Mouse (Mus musculus) embryonic facial prominence, embryonic 10.5 days (tissue): ENCODE measurements around the gene Slco4a1. TPM values are rescaled to one million over a fixed set of nuclear protein-coding genes. Genes with fewer than 3 reads are reported as not detected.

ENCODE experiments used
- DNase-seq: peaks from one replicate; pipeline ENCODE4 v3.0.0-alpha.2; 2017; ENCODE audit warnings: low spot score
- H3K27ac ChIP-seq: fragments of 300-500 bp; sonication (generic); replicated peaks from 2 replicates; pipeline ENCODE4 v1.5.1; 2016; ENCODE audit warnings: mild to moderate bottlenecking
- H3K27me3 ChIP-seq: fragments of 300-500 bp; sonication (generic); replicated peaks from 2 replicates; pipeline ENCODE4 v1.6.1; 2016; ENCODE audit warnings: low read depth, mild to moderate bottlenecking; ENCODE audit not compliant: poor library complexity, severe bottlenecking
- H3K36me3 ChIP-seq: fragments of 300-500 bp; sonication (generic); replicated peaks from 2 replicates; pipeline ENCODE4 v1.6.1; 2016; ENCODE audit warnings: mild to moderate bottlenecking, moderate library complexity
- H3K4me1 ChIP-seq: fragments of 300-500 bp; sonication (generic); 2 replicates; pipeline ENCODE4 v1.6.1; 2016
- H3K4me3 ChIP-seq: fragments of 300-500 bp; sonication (generic); 2 replicates; pipeline ENCODE4 v1.5.1; 2016; ENCODE audit warnings: mild to moderate bottlenecking, moderate library complexity
- H3K9me3 ChIP-seq: fragments of 300-500 bp; sonication (generic); 2 replicates; pipeline ENCODE4 v1.6.1; 2016; ENCODE audit warnings: mild to moderate bottlenecking
- WGBS: fragments of 180-500 bp; shearing (Covaris S2); methylation state at CpG from one replicate; pipeline ENCODE4 v1.1.7; 2016; 5-methylcytosine and 5-hydroxymethylcytosine counted together
- polyA plus RNA-seq: library from polyadenylated mRNA; unstranded; fragments of >200 nt; fragmentation: Nextera tagmentation; extraction: Ambion mirVana; gene quantifications from 2 replicates; pipeline ENCODE4 v1.2.1, GENCODE M21; 2016

Slco4a1 gene
- polyA plus RNA-seq, 1 experiment from 2014 or later: 3.3 TPM

GRCm38 (mm10) chr2:180432751-180433150, 23.3 kb upstream of the Slco4a1 start:
- no peak for DNase-seq
- H3K36me3 ChIP-seq: no peaks in the 10 kb centered on the region
- H3K4me3 ChIP-seq: no peak overlapping the region
- no peaks in the 10 kb centered on the region for H3K9me3 ChIP-seq
- H3K4me1 ChIP-seq: peaks cover 29% of the 10 kb centered on the region
- no peaks in the 10 kb centered on the region for H3K27me3 ChIP-seq
- 75% methylated on average over 10 of the region's 10 CpGs for WGBS
- no peak overlapping the region for H3K27ac ChIP-seq

GRCm38 (mm10) chr2:180433350-180433749, 22.7 kb upstream of the Slco4a1 start:
- WGBS: 77% methylated on average over 7 of the region's 7 CpGs
- Histone ChIP-seq H3K27ac (no peak overlapping the region), H3K27me3 (no peaks in the 10 kb centered on the region), H3K4me3 (no peak overlapping the region), H3K36me3 (no peaks in the 10 kb centered on the region), H3K9me3 (no peaks in the 10 kb centered on the region), H3K4me1 (peaks cover 29% of the 10 kb centered on the region)
- DNase-seq: no peak

- peaks cover 31% of the 10 kb centered on the region for H3K4me1 ChIP-seq
- DNase-seq: no peak
- WGBS: 66% methylated on average over 4 of the region's 4 CpGs
- no peak overlapping the region for H3K27ac ChIP-seq
- H3K27me3 ChIP-seq: no peaks in the 10 kb centered on the region
- no peaks in the 10 kb centered on the region for H3K9me3 ChIP-seq
- H3K36me3 ChIP-seq: no peaks in the 10 kb centered on the region
- no peak overlapping the region for H3K4me3 ChIP-seq
Observed at GRCm38 (mm10) chr2:180435341-180435926, 20.6 kb upstream of the Slco4a1 start.

- H3K4me1 ChIP-seq: peaks cover 45% of the 10 kb centered on the region
- WGBS: 73% methylated on average over 5 of the region's 5 CpGs
- H3K27ac ChIP-seq: no peak overlapping the region
- no peaks in the 10 kb centered on the region for H3K27me3 ChIP-seq
- H3K4me3 ChIP-seq: no peak overlapping the region
- H3K36me3 ChIP-seq: no peaks in the 10 kb centered on the region
- no peak for DNase-seq
- H3K9me3 ChIP-seq: no peaks in the 10 kb centered on the region
Observed at GRCm38 (mm10) chr2:180437149-180437864, 18.7 kb upstream of the Slco4a1 start.

- Histone ChIP-seq H3K27me3 (no peaks in the 10 kb centered on the region; the same call in 1 of the 2 replicates), H3K9me3 (no peaks in the 10 kb centered on the region), H3K36me3 (no peaks in the 10 kb centered on the region), H3K27ac (no peak overlapping the region), H3K4me1 (peaks cover 31% of the 10 kb centered on the region), H3K4me3 (no peak overlapping the region)
- 82% methylated on average over 3 of the region's 3 CpGs for WGBS
- no peak for DNase-seq
Observed at GRCm38 (mm10) chr2:180439791-180440190, 16.3 kb upstream of the Slco4a1 start.

- peak; percentile 23 for DNase-seq
- Histone ChIP-seq H3K36me3 (no peaks in the 10 kb centered on the region), H3K27me3 (no peaks in the 10 kb centered on the region; the same call in 1 of the 2 replicates), H3K4me1 (peaks cover 25% of the 10 kb centered on the region), H3K27ac (no peak overlapping the region), H3K9me3 (no peaks in the 10 kb centered on the region), H3K4me3 (no peak overlapping the region)
- 51% methylated on average over 9 of the region's 9 CpGs for WGBS
Observed at GRCm38 (mm10) chr2:180440596-180441332, 15.3 kb upstream of the Slco4a1 start.

- WGBS: 77% methylated on average over 5 of the region's 5 CpGs
- Histone ChIP-seq H3K4me3 (no peak overlapping the region), H3K4me1 (peaks cover 23% of the 10 kb centered on the region), H3K9me3 (no peaks in the 10 kb centered on the region), H3K36me3 (no peaks in the 10 kb centered on the region), H3K27me3 (no peaks in the 10 kb centered on the region; the same call in 1 of the 2 replicates), H3K27ac (no peak overlapping the region)
- no peak for DNase-seq
Observed at GRCm38 (mm10) chr2:180442061-180442460, 14.0 kb upstream of the Slco4a1 start.

- WGBS: 70% methylated on average over 7 of the region's 7 CpGs
- Histone ChIP-seq H3K9me3 (no peaks in the 10 kb centered on the region), H3K27ac (no peak overlapping the region), H3K36me3 (no peaks in the 10 kb centered on the region), H3K4me1 (peaks cover 23% of the 10 kb centered on the region), H3K27me3 (no peaks in the 10 kb centered on the region; the same call in 1 of the 2 replicates), H3K4me3 (no peak overlapping the region)
- no peak for DNase-seq
Observed at GRCm38 (mm10) chr2:180443861-180444260, 12.2 kb upstream of the Slco4a1 start.

GRCm38 (mm10) chr2:180444957-180445785, 10.9 kb upstream of the Slco4a1 start:
- no peaks in the 10 kb centered on the region; the same call in 1 of the 2 replicates for H3K27me3 ChIP-seq
- no peaks in the 10 kb centered on the region for H3K9me3 ChIP-seq
- WGBS: 62% methylated on average over 9 of the region's 9 CpGs
- no peak for DNase-seq
- H3K27ac ChIP-seq: no peak overlapping the region
- no peaks in the 10 kb centered on the region for H3K36me3 ChIP-seq
- no peak overlapping the region for H3K4me3 ChIP-seq
- H3K4me1 ChIP-seq: peaks cover 22% of the 10 kb centered on the region

GRCm38 (mm10) chr2:180445962-180446361, 10.1 kb upstream of the Slco4a1 start:
- no peak overlapping the region for H3K27ac ChIP-seq
- H3K4me3 ChIP-seq: no peak overlapping the region
- no peak for DNase-seq
- WGBS: 93% methylated on average over 1 of the region's 1 CpGs
- H3K36me3 ChIP-seq: no peaks in the 10 kb centered on the region
- no peaks in the 10 kb centered on the region for H3K9me3 ChIP-seq
- H3K27me3 ChIP-seq: no peaks in the 10 kb centered on the region; the same call in 1 of the 2 replicates
- peaks cover 14% of the 10 kb centered on the region for H3K4me1 ChIP-seq

GRCm38 (mm10) chr2:180449007-180449406, 7.0 kb upstream of the Slco4a1 start:
- Histone ChIP-seq H3K9me3 (no peaks in the 10 kb centered on the region), H3K4me1 (no peaks in the 10 kb centered on the region), H3K27me3 (peaks cover 12% of the 10 kb centered on the region), H3K27ac (no peak overlapping the region), H3K36me3 (no peaks in the 10 kb centered on the region), H3K4me3 (no peak overlapping the region)
- DNase-seq: no peak
- WGBS: 71% methylated on average over 5 of the region's 5 CpGs

GRCm38 (mm10) chr2:180450529-180450928, 5.5 kb upstream of the Slco4a1 start:
- no peak overlapping the region for H3K4me3 ChIP-seq
- H3K36me3 ChIP-seq: no peaks in the 10 kb centered on the region
- no peaks in the 10 kb centered on the region for H3K9me3 ChIP-seq
- H3K4me1 ChIP-seq: peaks cover under 1% of the 10 kb centered on the region
- H3K27me3 ChIP-seq: peaks cover 28% of the 10 kb centered on the region
- WGBS: 80% methylated on average over 5 of the region's 5 CpGs
- no peak overlapping the region for H3K27ac ChIP-seq
- no peak for DNase-seq
